In genomic region chr5:5559079-5559740, GRCm38 (mm10) we compare ENCODE assay signal across 8 mouse cellular contexts. TPM values are rescaled to one million over a fixed set of nuclear protein-coding genes. Genes with fewer than 3 reads are reported as not detected.
DNase-seq lines count a peak whose midpoint lies in the region; ATAC-seq and TF ChIP-seq lines count a peak whose summit lies in the region.

Gtpbp10 (minus strand) TSS chr5:5559538.

- H3K4me3 ChIP-seq in hindbrain, embryonic 12.5 days, result peak within 1 kb of the TSS; percentile 73
- H3K4me3 ChIP-seq in lung, postnatal 0 days (ENCODE audit: low read depth, low read length), result peak within 1 kb of the TSS; percentile 64

- DNase-seq in T-cell, adult 2 months (ENCODE audit: low spot score), result peak; percentile 91
- DNase-seq in cerebellum, postnatal 25 days, result peak; percentile 94 to 96
- DNase-seq in frontal cortex, postnatal 14 days (ENCODE audit: low spot score in 2 of 2), result peak; percentile 86 to 90
- peak; percentile 94 to 96 for DNase-seq in layer of hippocampus, postnatal 10 days (ENCODE audit: low spot score in 2 of 2)
- peak; percentile 96 for DNase-seq in lung, postnatal 0 days (ENCODE audit: low spot score)
- DNase-seq in ovary, postnatal 10 days (ENCODE audit: low spot score), result peak; percentile 93
- peak; percentile 91 for DNase-seq in thymus, postnatal 0 days (ENCODE audit: low spot score)

- no peaks in the 10 kb centered on the region for H3K27me3 ChIP-seq in hindbrain, embryonic 12.5 days
- no peaks in the 10 kb centered on the region for H3K27me3 ChIP-seq in lung, postnatal 0 days (replicated peaks; ENCODE audit: insufficient read depth, low read length)

- TF ChIP-seq EP300 in lung, postnatal 0 days (IDR thresholded peaks at IDR 0.05), result no peak

- H3K4me2 ChIP-seq in hindbrain, embryonic 12.5 days (replicated peaks), result peak within 1 kb of the TSS; percentile 63
- peak within 1 kb of the TSS; percentile 71 for H3K4me2 ChIP-seq in lung, postnatal 0 days (replicated peaks; ENCODE audit: low read depth, low read length)

- H3K36me3 ChIP-seq in hindbrain, embryonic 12.5 days, result peaks cover 10% of the 10 kb centered on the region
- peaks cover 4% of the 10 kb centered on the region; the same call in 1 of the 2 replicates for H3K36me3 ChIP-seq in lung, postnatal 0 days (ENCODE audit: insufficient read depth, low read length)

- H3K9ac ChIP-seq in hindbrain, embryonic 12.5 days, result peak within 1 kb of the TSS; percentile 70
- H3K9ac ChIP-seq in lung, postnatal 0 days (replicated peaks; ENCODE audit: low read depth), result peak within 1 kb of the TSS; percentile 72

- WGBS in hindbrain, embryonic 12.5 days, result 2% methylated on average over 43 of the region's 43 CpGs
- WGBS in lung, postnatal 0 days, result under 1% methylated on average over 43 of the region's 43 CpGs

- no peaks in the 10 kb centered on the region for H3K9me3 ChIP-seq in hindbrain, embryonic 12.5 days (replicated peaks)
- H3K9me3 ChIP-seq in lung, postnatal 0 days (ENCODE audit: low read length), result no peaks in the 10 kb centered on the region

- H3K4me1 ChIP-seq in hindbrain, embryonic 12.5 days, result peaks cover 8% of the 10 kb centered on the region
- H3K4me1 ChIP-seq in lung, postnatal 0 days (ENCODE audit: insufficient read depth, low read depth, low read length), result peaks cover 5% of the 10 kb centered on the region; the same call in 1 of the 2 replicates

- peak within 1 kb of the TSS; percentile 60; the same call in 1 of the 2 replicates for H3K27ac ChIP-seq in hindbrain, embryonic 12.5 days
- H3K27ac ChIP-seq in lung, postnatal 0 days (ENCODE audit: low read length), result peak within 1 kb of the TSS; percentile 57; the same call in 1 of the 2 replicates

- peak; percentile 99 for ATAC-seq in hindbrain, embryonic 12.5 days (ENCODE audit: low FRiP score)
- peak; percentile 100 for ATAC-seq in lung, postnatal 0 days

- TF ChIP-seq CTCF in lung, postnatal 0 days (IDR thresholded peaks at IDR 0.05), result no peak

RNA-seq across cellular contexts. Expression of gene Gtpbp10, which starts in this region (rescaled TPM):
- polyA plus RNA-seq in hindbrain, embryonic 12.5 days (2016; fragmentation: Nextera tagmentation; extraction: Ambion mirVana), result 30.0 and 34.3 TPM in 2 replicates
- total RNA-seq in layer of hippocampus, postnatal 10 days (2021), result 10 to 100 TPM; 10.1 to 12.4 TPM
- 10.6 and 12.6 TPM in 2 replicates for polyA plus RNA-seq in lung, postnatal 0 days (2015; fragmentation: Nextera tagmentation; extraction: Ambion mirVana)
- polyA plus RNA-seq in thymus, postnatal 0 days (2015; fragmentation: Nextera tagmentation; extraction: Ambion mirVana), result 14.4 and 16.0 TPM in 2 replicates

Comparison
In these comparisons a context has a peak if more than half of its experiments do, and no peak if none do; other contexts are left out.
1. Peak in every context shown above with its lines: DNase-seq, ATAC-seq, H3K4me3 ChIP-seq and H3K27ac ChIP-seq.